Mouse (Mus musculus): Measurements from ENCODE around the gene Slc4a4.

Slc4a4 gene

GRCm38 (mm10) chr5:88916501-88916971, 29.9 kb downstream of the Slc4a4 start:
- DNase-seq (ENCODE audit: low read depth, low spot score), result no peak

- DNase-seq (ENCODE audit: low read depth, low spot score), result no peak
Measured at GRCm38 (mm10) chr5:88917221-88917620, 30.6 kb downstream of the Slc4a4 start.

- no peak for DNase-seq (ENCODE audit: low read depth, low spot score)
Measured at GRCm38 (mm10) chr5:88917630-88918029, 31.0 kb downstream of the Slc4a4 start.

GRCm38 (mm10) chr5:88918538-88918937, 31.9 kb downstream of the Slc4a4 start:
- no peak for DNase-seq (ENCODE audit: low read depth, low spot score)

GRCm38 (mm10) chr5:88925576-88925975, 39.0 kb downstream of the Slc4a4 start:
- no peak for DNase-seq (ENCODE audit: low read depth, low spot score)

GRCm38 (mm10) chr5:88928201-88928916, 41.7 kb downstream of the Slc4a4 start:
- peak; percentile 19 for DNase-seq (ENCODE audit: low read depth, low spot score)

- peak; percentile 54 for DNase-seq (ENCODE audit: low read depth, low spot score)
Measured at GRCm38 (mm10) chr5:88929392-88930094, 42.9 kb downstream of the Slc4a4 start.

GRCm38 (mm10) chr5:88930129-88930528, 43.5 kb downstream of the Slc4a4 start:
- DNase-seq (ENCODE audit: low read depth, low spot score), result no peak

GRCm38 (mm10) chr5:88930611-88931010, 44.0 kb downstream of the Slc4a4 start:
- DNase-seq (ENCODE audit: low read depth, low spot score), result peak; percentile 45

GRCm38 (mm10) chr5:88931176-88931575, 44.6 kb downstream of the Slc4a4 start:
- no peak for DNase-seq (ENCODE audit: low read depth, low spot score)

GRCm38 (mm10) chr5:88933454-88933853, 46.8 kb downstream of the Slc4a4 start:
- peak; percentile 18 for DNase-seq (ENCODE audit: low read depth, low spot score)

- DNase-seq (ENCODE audit: low read depth, low spot score), result no peak
Measured at GRCm38 (mm10) chr5:88933946-88934345, 47.3 kb downstream of the Slc4a4 start.

- DNase-seq (ENCODE audit: low read depth, low spot score), result no peak
Measured at GRCm38 (mm10) chr5:88938208-88938607, 51.6 kb downstream of the Slc4a4 start.

- DNase-seq (ENCODE audit: low read depth, low spot score), result peak; percentile 20
Measured at GRCm38 (mm10) chr5:88939151-88939550, 52.5 kb downstream of the Slc4a4 start.

- DNase-seq (ENCODE audit: low read depth, low spot score), result no peak
Measured at GRCm38 (mm10) chr5:88939782-88940181, 53.2 kb downstream of the Slc4a4 start.

- no peak for DNase-seq (ENCODE audit: low read depth, low spot score)
Measured at GRCm38 (mm10) chr5:88941905-88942304, 55.3 kb downstream of the Slc4a4 start.

GRCm38 (mm10) chr5:88945661-88946339, 59.2 kb downstream of the Slc4a4 start:
- no peak for DNase-seq (ENCODE audit: low read depth, low spot score)

GRCm38 (mm10) chr5:88950337-88950736, 63.7 kb downstream of the Slc4a4 start:
- DNase-seq (ENCODE audit: low read depth, low spot score), result no peak

GRCm38 (mm10) chr5:88952757-88953577, 66.3 kb downstream of the Slc4a4 start:
- DNase-seq (ENCODE audit: low read depth, low spot score), result no peak

- DNase-seq (ENCODE audit: low read depth, low spot score), result no peak
Measured at GRCm38 (mm10) chr5:88957735-88958134, 71.1 kb downstream of the Slc4a4 start.

- DNase-seq (ENCODE audit: low read depth, low spot score), result no peak
Measured at GRCm38 (mm10) chr5:88958966-88959365, 72.3 kb downstream of the Slc4a4 start.
